Mouse (Mus musculus): ENCODE measurements around the gene Ccdc88a.

Gene Ccdc88a

GRCm38 (mm10) chr11:29373396-29374273, at the start of gene Ccdc88a:
Gene Ccdc88a (plus strand): TSS chr11:29373658.
- DNase-seq: peak; percentile 90

- DNase-seq: no peak
Measured at GRCm38 (mm10) chr11:29335505-29335904, 38.0 kb upstream of the Ccdc88a start.

GRCm38 (mm10) chr11:29341259-29341658, 32.2 kb upstream of the Ccdc88a start:
- DNase-seq: no peak

- DNase-seq: no peak
Measured at GRCm38 (mm10) chr11:29344891-29345657, 28.4 kb upstream of the Ccdc88a start.

- DNase-seq: no peak
Measured at GRCm38 (mm10) chr11:29345673-29346286, 27.7 kb upstream of the Ccdc88a start.

- peak; percentile 32 for DNase-seq
Measured at GRCm38 (mm10) chr11:29350891-29351290, 22.6 kb upstream of the Ccdc88a start.

- peak; percentile 17 for DNase-seq
Measured at GRCm38 (mm10) chr11:29352214-29352613, 21.2 kb upstream of the Ccdc88a start.

GRCm38 (mm10) chr11:29368161-29368560, 5.3 kb upstream of the Ccdc88a start:
- DNase-seq: no peak

- DNase-seq: no peak
Measured at GRCm38 (mm10) chr11:29373050-29373395, 435 bp upstream of the Ccdc88a start.

- DNase-seq: no peak
Measured at GRCm38 (mm10) chr11:29374274-29374656, 807 bp downstream of the Ccdc88a start.

- DNase-seq: no peak
Measured at GRCm38 (mm10) chr11:29376635-29377034, 3.2 kb downstream of the Ccdc88a start.

- no peak for DNase-seq
Measured at GRCm38 (mm10) chr11:29378751-29379150, 5.3 kb downstream of the Ccdc88a start.

- DNase-seq: no peak
Measured at GRCm38 (mm10) chr11:29383493-29383892, 10.0 kb downstream of the Ccdc88a start.

- DNase-seq: no peak
Measured at GRCm38 (mm10) chr11:29384001-29384400, 10.5 kb downstream of the Ccdc88a start.

GRCm38 (mm10) chr11:29384617-29385016, 11.2 kb downstream of the Ccdc88a start:
- DNase-seq: no peak

GRCm38 (mm10) chr11:29389913-29390312, 16.5 kb downstream of the Ccdc88a start:
- no peak for DNase-seq

- no peak for DNase-seq
Measured at GRCm38 (mm10) chr11:29395135-29395746, 21.8 kb downstream of the Ccdc88a start.

- no peak for DNase-seq
Measured at GRCm38 (mm10) chr11:29400374-29400773, 26.9 kb downstream of the Ccdc88a start.

- no peak for DNase-seq
Measured at GRCm38 (mm10) chr11:29406292-29406691, 32.8 kb downstream of the Ccdc88a start.

- DNase-seq: no peak
Measured at GRCm38 (mm10) chr11:29423496-29423895, 50.0 kb downstream of the Ccdc88a start.

- DNase-seq: peak; percentile 8
Measured at GRCm38 (mm10) chr11:29428774-29429173, 55.3 kb downstream of the Ccdc88a start.

GRCm38 (mm10) chr11:29431011-29431410, 57.6 kb downstream of the Ccdc88a start:
- no peak for DNase-seq

GRCm38 (mm10) chr11:29448741-29449140, 75.3 kb downstream of the Ccdc88a start:
- DNase-seq: no peak
